Mouse (Mus musculus) 3134 (cell line): ENCODE results near the gene Klhl5.

Source experiments
- DNase-seq: peaks from one replicate; pipeline ENCODE4 v3.0.0-alpha.2; 2011; ENCODE audit warnings: low spot score; ENCODE audit not compliant: insufficient read length; ENCODE audit errors: extremely low read depth

Gene Klhl5

GRCm38 (mm10) chr5:65141242-65141641 lies 33.9 kb downstream of the Klhl5 start:
- DNase-seq: no peak

GRCm38 (mm10) chr5:65142247-65142646 lies 34.9 kb downstream of the Klhl5 start:
- no peak for DNase-seq

DNA sequence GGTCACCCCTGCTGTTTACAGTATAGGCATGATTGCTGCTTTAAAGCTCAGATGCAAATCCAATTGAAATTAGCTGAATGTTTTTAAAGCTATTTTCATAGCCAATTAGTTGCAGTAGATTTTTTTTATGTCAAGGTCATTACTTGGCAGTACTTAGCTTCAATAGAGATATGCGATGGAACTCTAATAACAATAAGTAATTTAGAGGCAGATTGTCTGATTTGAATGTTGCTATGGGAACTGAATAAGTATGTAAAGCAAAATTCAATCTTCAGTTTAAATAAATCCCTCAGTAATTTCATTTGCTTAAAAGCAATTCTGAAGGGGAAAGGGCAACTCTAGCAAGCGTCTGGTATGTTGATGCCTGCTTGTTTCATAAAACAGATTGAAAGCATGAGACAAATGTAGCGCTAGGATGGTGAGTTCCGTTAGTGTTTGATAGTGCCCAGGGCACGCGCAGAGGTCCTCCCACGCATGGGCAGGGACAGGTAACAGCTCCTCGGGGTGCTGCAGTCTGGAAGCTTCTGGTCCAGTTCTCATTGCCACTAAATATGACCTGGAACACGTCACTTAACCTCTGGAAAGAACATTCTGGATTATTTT lies 38.3 kb downstream of the Klhl5 start:
- DNase-seq: no peak

DNA sequence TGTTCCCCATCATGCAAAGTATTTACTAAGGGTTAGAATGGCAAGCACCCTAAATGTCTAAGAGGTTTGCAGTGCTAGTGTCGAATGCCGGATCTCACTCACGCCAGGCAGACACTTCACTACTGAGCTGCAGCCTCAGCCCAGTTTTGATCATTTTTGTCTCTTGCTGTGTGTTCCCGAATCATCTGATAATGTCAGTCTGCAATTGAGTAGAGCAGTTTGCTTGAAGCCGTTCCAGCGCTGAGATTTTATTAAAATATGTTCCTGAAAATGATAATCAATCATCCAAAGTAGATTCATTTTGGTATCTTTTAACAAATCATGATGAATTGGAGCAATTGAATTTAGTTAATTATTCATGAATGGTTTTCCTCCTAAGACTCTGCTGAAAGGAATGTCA lies 39.4 kb downstream of the Klhl5 start:
- no peak for DNase-seq

- no peak for DNase-seq
Measured at GRCm38 (mm10) chr5:65149706-65150105, 42.4 kb downstream of the Klhl5 start.

DNA sequence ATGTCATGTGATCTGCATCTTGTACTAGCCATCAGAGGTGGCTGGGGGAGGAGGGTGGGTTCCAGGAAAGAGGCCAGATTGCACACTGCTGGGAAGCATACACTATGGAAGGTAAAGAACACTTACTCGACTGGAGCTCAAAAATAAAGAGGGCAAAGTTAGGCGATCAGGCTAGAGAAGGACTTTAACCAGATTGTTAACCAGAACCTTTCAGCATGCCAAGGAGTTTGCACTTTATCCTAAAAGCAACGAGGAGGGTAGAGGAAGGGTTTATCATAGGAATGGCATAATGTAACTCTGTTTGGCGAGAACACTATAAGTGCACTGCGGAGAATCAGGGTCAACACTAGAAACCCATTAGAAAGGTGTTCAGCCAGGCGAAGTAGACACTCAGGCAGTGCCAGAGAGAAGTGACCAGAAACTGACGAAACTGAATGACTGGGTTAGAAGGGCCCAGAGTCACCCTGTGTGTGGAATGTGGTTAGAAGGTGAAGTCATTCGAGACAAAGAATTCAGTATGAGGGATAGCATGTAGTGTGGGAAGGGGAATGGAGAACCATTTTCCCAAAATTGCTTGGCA lies 43.1 kb downstream of the Klhl5 start:
- DNase-seq: no peak

- DNase-seq: no peak
Measured at GRCm38 (mm10) chr5:65151276-65151675, 43.9 kb downstream of the Klhl5 start.

- DNase-seq: no peak
Measured at GRCm38 (mm10) chr5:65151767-65152166, 44.4 kb downstream of the Klhl5 start.

GRCm38 (mm10) chr5:65154287-65154686 lies 46.9 kb downstream of the Klhl5 start:
- DNase-seq: no peak

- DNase-seq: peak; percentile 15
Measured at GRCm38 (mm10) chr5:65156853-65157252, 49.5 kb downstream of the Klhl5 start.

DNA sequence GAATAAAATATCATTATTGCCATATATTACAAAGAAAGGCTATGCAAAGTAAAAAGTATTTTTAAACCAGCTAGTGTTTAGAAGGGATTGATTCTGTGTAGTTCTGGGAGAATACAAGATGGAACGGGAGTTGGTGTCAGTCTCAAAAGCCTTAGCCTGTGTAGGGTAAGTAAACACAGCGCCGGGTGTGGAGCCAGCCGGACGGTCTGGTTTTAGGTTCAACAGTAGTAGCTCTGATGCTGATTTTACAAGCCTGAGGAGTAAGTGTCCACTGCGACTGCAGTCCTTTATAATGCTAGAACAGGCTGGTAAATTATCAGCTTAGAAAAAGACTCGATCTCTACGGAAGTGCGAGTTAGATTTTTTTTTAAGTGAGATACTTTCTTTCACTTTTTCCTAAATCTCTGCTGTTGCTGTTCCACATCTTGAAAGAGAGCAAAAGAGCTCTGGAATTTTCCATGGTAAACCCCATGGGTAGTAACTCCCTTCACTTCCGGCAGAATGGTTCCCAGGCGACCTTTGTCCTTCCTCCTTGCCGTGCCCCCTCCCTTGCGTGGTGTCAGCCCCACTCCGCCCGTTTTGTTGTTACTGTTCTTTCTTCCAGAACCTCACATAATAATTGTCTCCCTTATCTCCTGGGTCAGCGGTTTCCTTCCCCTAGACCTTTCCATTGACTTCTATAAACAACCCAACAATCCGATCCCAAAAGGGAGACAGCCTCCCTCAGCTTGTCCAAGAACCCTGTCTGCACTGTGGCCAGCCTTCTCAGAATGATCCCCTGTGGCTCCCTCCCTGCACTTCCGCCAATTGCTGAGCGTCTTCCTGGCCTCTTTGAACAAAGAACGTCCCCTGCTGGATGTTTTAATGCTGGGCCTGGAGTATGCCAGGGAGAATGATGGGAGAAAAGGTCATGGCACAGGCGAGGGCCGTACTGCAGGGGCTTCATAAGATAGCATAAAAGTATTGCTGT lies 50.4 kb downstream of the Klhl5 start:
- no peak for DNase-seq

- no peak for DNase-seq
Measured at GRCm38 (mm10) chr5:65158696-65159305, 51.5 kb downstream of the Klhl5 start.

DNA sequence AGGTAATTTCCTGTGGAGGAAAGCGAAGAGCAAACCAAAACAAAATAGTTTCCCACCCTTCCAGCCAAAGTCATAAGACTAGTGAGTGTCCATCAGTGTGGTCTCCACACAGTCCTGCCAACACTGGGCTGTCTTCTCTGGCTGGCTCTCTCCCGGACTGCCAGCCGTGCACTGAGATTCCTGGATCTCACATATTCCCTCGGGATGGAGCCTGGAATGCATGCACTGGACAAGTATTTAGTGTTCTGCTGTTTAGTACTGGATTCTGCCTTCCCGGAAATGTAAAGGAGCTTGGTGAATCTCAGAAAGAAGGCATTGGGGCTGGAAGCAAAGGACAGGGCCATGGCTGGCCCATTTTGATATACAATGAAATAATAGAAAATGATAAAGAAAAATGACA lies 55.7 kb downstream of the Klhl5 start:
- DNase-seq: no peak

DNA sequence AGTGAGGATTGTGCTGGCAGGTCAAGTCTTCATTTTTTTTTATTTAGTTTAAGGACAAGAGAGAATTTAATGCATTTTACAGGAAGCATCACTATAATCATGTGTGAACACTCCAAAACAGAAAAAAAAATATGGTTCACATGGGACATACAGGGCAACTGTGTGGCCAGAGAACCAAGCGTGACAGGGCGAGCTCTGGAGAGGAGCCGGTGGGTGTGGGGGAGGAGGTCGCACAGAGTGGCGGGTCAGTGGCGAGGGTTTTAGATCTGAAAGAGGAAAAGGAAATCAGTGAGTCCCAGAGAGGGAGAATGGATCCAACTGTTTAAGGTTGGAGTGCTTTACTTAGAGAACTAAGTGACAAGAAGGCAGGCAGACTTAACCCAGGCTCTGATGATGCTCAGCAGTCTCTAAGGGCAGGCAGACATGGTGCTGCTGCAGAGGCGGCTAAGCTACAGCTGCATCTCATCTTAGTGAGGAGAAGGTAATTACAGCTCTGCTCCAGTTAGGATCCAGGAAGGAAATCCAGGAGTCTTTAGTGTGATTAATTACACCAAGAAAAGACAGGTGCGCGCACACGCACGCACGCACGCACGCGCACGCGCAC lies 56.3 kb downstream of the Klhl5 start:
- DNase-seq: no peak

DNA sequence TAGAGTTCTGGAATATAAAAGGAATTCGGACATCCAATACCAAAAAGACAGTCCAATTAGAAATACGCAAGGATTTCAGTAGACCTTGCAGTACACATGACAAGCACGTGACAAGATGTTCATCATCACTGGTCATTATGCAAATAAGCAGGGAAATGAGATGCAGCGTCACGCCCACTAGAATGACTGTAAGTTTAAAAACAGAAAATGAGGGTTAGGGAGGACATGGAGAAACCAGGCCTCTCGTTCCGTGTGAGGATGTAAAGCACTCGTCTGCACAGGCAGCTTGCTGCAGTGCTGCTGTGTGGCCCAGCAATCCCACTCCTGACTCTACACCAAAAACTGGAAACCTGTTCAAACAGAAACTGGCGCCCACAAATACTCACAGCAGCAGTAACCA lies 62.9 kb downstream of the Klhl5 start:
- DNase-seq: no peak

- DNase-seq: no peak
Measured at GRCm38 (mm10) chr5:65175035-65175917, 67.9 kb downstream of the Klhl5 start.

GRCm38 (mm10) chr5:65175918-65176484 lies 68.7 kb downstream of the Klhl5 start:
- DNase-seq: no peak

- DNase-seq: no peak
Measured at GRCm38 (mm10) chr5:65177026-65177514, 69.7 kb downstream of the Klhl5 start.

GRCm38 (mm10) chr5:65178477-65178876 lies 71.1 kb downstream of the Klhl5 start:
- DNase-seq: no peak
